Mouse (Mus musculus): ENCODE measurements around the gene Ms4a4a.

The Ms4a4a gene

GRCm38 (mm10) chr19:11435058-11435834, 59.9 kb downstream of the Ms4a4a start:
- no peak for DNase-seq

Data from kidney, postnatal 36 days (tissue).